Mouse (Mus musculus): ENCODE results near the gene Mterf1b. TPM values are rescaled to one million over a fixed set of nuclear protein-coding genes. Genes with fewer than 3 reads are reported as not detected.

The Mterf1b gene
- total RNA-seq, 2 experiments from 2014 or later, result 0.77 to 1.4 TPM

- DNase-seq, result no peak
Measured at GRCm38 (mm10) chr5:4245004-4245403, 52.8 kb downstream of the Mterf1b start.

- DNase-seq, result no peak
Measured at GRCm38 (mm10) chr5:4246095-4246494, 53.9 kb downstream of the Mterf1b start.

Other genes with a start within 250 kb of the Mterf1b start
- gene Cyp51, start 87.6 kb upstream of the Mterf1b start, total RNA-seq (2021), result 1 to 10 TPM; 2.6 to 2.9 TPM

Measured in gastrocnemius, postnatal 25 days (tissue).